Mouse (Mus musculus) regulatory T cell (primary cell): ENCODE measurements around the gene Zfyve21.

ENCODE experiments used
- in situ Hi-C: fragments of 300-600 bp; cut with MboI, MseI; formaldehyde crosslinking; loops from one replicate; pipeline ENCODE4 v1.15.1; 2025; ENCODE audit warnings: high pct_unique_total_duplicates

Zfyve21 gene

DNA sequence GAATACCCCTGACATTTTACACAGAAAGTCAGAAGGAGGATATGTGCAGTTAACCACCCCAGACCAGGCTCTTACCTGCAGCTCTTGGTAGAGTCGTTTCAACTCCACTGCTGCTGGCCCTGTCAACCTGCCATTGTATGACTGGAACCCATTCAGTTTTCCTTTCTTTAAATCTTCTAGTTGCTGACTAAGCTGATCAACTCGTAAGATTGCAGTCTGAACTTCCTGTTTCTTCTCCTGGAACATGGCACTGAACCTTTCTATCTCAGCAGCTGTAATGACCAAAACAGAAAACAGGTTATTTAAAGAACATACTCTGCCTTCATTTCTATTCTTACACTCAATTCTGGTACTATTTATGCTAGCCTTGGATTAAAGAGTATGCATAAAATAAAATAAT lies 29.5 kb downstream of the Zfyve21 start:
- in situ Hi-C loops, result no loop called here

DNA sequence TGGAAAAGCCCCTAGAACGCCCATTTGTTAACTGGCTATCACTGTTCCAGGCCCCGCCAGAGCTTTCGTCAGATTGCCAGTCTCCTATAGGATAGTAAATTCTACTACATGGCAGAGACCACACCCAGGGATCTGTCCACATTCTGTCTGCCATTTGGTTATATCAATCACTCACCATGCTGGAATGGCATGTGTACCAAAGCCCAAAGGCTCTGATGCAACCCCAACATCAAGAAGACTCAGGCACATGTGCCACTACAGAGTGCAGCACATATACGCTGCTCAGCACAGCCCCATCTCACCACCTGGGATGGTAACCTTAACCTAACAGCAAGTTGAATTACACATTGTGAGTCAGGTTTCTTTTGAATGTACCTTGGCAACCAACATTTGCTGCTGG lies 32.0 kb downstream of the Zfyve21 start:
- in situ Hi-C loops, result no loop called here

DNA sequence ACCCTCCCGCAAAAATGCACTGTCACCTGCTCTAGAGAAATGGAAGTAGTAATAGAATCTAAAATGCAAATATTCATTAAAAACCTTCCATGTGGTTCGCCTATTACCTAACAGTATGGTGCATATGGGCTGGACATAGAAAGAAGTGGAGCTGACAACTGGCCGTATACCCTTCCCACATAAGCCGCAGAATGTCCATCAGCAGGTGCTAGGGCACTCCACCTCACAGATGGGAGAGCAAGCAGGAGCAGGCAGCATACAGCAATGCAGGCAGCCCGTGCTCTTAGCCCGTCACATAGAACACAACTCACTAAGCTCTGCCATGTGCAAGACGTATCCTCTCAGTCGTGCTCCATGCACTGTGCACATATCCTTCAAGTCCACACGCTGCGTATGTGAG lies 32.8 kb downstream of the Zfyve21 start:
- in situ Hi-C loops, result no loop called here

DNA sequence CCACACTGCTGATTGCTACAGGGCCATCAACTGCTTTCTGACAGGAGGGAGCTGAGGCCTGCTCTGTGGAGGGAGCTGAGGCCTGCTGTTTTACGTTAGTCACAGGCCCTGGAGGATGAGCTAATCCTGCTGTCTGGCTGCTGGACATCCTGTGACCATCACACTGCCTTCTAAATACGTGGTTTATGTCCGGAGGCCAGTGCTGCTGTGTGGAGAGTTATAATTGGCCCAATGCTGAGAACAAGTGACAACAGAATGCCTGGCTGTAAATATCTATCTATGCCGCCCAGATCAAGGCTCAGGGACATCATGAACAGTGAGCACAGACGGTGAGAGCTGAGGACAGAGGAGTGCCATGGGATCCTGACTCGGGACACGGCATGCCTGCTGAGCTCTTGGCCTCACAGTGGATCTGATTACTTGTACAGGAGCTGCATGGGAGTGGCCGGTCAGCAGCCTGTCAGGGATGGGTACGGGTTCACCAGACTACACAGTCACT lies 34.4 kb downstream of the Zfyve21 start:
- in situ Hi-C loops, result no loop called here

DNA sequence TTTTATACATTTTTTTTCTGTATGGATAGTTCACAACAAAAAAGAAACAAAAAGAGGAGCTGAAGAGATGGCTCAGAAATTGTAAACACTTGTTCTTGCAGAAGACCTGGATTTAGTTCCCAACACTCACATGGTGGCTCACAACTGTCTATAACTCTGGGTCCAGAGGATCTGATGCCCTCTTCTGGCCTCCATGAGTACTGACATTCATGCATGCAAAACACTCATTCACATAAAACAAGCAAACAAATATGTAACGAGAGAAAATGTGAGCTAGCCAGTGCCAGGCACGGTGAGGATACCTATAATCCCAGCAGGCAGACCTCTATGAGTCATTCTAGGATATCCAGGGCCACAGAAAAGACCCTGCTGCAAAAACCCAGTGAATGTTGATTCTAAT lies 37.3 kb downstream of the Zfyve21 start:
- in situ Hi-C loops, result no loop called here

DNA sequence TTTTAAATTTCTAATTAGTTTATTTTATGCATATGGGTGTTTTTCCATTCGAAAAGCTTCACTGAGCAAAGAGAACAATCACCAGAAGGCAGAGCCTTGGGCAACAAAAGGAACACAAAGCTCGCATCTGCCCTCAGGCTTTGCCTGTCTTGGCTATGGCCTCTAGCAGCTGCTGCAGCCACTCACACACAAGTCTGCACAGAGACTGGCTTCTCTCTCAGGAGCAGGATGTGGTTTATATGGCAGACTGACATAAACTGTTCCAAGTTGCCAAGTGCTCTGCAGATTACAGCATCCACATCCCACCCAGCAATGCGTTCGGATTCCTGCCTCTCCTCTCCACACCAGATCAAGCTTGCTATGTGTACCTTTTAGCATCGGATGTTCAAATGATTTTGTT lies 37.8 kb downstream of the Zfyve21 start:
- in situ Hi-C loops, result no loop called here

DNA sequence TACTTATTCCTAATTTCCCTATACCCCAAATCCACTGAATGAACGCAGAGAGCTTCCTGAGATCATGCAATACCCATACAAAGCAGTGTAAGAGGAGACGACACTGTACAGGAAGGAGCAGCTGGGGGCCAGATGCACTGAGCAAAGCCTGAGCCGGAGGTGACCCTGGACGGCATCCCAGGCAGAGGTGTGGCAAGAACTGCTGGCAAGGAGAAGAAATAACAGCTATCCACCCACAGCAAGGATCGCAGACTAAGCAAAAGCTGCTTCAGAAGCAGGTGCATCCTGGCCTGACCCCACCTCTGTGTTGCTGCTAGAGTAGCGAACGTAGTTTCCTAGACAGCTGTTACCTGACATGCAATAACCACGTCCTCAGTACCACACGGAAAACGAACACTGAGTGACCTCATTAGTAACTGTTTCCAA lies 39.1 kb downstream of the Zfyve21 start:
- in situ Hi-C loops, result no loop called here

DNA sequence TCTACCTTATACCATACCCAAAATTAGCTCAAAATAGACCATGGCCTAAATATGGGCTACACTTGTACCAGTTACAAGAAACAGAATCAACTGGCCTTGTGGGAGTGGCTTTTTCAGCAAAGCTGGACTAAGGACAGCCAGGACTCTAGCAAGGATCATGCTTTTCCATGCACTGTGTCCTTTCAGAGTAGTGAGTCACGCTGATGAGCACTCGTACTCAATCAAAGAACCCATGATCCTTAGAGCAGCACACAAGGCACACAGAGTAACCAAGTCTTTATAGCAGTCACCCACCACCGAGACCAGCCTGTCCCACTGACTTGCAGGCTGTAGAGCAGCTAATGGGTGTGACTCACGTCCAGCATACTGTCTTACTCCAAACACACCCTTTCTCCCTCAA lies 39.6 kb downstream of the Zfyve21 start:
- in situ Hi-C loops, result no loop called here

DNA sequence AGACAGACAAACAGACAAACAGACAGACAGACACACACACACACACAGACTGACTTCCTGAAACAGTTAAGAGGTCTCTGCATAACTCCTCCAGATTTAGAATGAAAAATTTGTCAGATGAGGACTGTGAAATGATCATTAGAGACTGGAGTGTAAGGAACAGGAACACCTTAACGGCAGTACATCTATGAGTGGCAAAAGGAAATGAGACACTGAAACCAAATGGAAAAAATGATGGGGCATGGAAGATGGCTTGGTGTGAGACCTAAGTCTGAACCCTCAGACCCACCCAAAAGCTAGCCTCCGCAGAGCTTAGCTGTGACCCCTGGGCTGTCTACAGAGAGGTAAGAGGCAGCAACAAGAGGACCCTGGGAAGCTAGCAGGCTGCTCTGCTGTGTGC lies 41.5 kb downstream of the Zfyve21 start:
- in situ Hi-C loops, result no loop called here

DNA sequence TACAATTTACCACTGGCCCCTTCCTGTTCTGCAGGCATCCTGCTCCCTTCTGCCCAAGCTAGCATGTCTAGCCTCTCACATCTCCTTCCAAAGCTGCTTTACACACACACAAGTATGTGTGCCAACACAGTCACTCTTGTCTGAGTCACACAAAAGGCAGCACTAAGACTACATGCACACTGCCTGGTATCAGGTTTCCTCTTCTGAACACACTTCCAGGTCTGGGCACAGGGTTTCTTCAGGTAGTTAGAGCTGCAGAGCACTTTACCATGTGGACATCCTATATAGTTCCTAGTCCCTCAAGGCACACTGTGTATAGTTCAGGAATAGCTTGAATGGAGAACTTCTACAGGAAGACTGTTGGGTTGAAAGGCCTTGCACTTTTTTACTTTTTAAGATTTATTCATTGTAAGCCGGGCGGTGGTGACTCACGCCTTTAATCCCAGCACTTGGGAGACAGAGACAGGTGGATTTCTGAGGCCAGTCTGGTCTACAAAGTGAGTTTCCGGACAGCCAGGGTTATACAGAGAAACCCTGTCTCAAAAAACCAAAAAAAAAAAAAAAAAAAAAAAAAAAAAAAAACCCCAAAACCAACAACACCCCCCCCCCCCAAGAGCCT lies 50.3 kb downstream of the Zfyve21 start:
- in situ Hi-C loops, result no loop called here

DNA sequence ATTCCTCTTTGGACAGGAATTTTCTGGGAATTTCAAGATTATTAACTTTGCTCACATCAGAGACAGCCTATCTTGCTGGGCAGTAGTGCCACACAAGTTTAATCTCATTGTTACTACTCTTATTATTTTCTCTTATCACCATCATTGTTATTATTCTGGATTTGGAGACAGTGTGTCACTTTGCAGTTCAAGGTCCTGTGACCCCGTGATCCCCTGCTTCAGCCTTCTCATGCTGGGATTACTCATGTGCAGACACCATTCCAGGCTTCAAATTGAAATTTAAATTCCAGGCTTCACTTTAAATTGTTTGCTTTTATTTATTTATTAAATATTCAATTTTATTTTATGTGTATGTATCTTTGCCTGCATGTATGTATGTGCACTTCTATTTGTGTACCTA lies 55.8 kb downstream of the Zfyve21 start:
- in situ Hi-C loops, result no loop called here

DNA sequence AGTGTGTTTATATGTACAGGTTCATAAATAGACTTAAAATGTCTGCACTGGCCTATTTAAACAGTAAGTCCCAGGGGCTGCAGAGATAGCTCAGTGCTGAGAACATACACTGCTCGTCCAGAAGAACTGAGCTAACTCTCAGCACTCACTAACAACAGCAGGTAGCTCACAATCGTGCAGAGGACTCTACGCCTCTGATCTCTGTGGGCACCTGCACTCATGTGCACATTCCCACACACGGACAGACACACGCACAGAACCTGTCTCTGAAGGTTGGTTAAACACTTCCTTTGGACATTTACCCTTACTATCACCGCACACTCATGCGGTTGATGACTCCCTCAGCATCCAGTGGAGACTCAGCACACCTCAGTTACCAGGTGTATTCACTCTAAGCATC lies 56.8 kb downstream of the Zfyve21 start:
- in situ Hi-C loops, result no loop called here

DNA sequence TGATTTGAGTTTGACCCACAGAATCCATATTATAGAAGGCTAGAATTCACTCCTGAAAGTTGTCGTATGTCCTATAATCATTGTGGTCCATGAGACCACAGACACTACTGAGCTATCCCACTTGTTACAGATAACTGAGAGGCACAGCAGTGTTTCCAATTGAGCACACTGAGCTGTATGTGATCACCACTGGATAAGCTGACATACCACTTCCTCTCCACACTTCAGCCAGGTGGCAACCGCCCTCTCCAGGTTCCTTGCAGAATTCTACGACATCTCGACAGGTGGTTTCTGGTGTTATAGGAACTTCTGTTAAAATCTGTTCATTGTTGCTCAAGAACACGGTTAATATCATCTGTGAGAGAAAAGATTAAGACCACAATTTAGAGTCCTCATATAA lies 58.1 kb downstream of the Zfyve21 start:
- in situ Hi-C loops, result no loop called here

DNA sequence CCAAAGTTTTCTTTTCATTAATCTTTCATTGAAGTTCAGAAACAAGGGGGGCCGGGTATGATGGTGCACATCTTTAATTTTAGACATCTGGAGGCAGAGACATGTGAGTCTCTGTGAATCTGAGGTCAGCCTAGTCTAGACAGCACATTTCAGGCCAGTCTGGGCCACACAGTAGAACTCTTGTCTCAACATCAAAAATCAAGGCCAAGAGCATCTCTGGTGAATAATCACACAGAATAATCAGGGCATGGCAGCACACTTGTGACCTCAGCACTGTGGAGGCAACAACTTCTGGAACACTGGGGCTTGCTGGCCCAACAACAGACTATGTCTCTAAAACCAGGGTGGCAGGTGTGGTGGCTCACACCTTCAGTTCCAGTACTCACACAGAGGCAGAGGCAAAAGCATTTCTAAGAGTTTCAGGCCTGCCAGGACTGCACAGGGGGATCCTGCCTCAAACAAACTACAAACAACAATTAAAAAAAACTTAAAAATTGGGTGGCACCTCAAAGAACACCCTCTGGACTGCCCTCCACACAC lies 60.7 kb downstream of the Zfyve21 start:
- in situ Hi-C loops, result loop anchor here (5.0 kb wide), 1 partner anchor 83 kb away; no protein-coding TSS in a partner anchor

DNA sequence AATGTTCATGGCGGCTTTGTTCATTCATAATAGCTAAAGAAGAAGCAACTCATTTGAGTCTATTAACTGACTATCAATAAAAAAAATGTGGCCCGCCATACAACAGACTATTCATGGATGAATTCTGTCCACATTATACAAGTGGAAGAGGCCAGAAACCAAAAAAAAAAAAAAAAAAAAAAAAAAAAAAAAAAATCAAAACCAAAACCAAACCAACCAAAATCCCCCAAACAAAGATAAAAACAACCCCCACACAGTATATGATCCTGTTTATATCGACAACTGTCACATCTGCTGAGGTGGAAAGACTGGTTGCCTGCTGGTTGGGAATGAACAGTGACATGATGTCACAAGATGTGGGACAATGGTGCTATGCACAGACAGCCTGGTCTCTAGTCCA lies 61.5 kb downstream of the Zfyve21 start:
- in situ Hi-C loops, result loop anchor here (5.0 kb wide), 1 partner anchor 82 kb away; no protein-coding TSS in a partner anchor

DNA sequence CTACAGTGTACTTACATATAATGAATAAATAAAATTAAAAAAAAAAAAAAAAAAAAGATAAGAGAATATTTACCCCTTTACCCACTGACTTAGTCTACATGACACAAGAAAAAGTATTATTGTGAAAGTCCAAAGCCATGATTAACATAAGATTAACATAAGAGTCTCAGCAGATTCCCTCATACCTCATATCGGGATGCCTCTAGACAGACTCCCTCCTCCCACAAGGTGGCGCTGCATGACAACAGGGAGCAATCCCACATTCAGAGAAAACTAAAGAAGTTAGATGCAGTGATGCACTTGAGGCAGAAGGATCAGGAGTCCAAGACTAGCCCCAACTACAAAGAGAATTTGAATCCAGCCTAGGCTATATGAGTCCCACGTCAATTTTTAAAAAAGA lies 64.2 kb downstream of the Zfyve21 start:
- in situ Hi-C loops, result loop anchor here (5.0 kb wide), 1 partner anchor 79 kb away; no protein-coding TSS in a partner anchor
